Mouse (Mus musculus): ENCODE results near the gene Rnf181.

DNA sequence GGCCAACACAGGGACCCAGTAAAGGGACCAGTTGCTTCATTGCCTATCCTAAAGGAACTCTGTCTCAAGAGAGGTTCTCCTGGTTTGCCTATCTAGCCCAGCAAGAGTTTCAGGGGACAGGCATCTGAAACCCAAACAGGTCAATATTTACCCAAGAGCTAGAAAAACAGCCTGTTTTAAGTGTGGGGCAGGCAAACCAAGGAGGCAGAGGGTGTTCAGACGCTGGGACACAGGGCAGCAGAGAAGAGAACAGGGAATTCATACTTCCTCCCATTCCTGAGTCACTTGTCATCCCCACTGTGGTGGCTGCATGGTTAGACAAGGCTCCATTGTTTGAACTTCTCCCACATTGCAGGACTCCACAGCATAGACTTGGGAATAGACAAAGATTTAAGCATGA is 4.8 kb upstream of the Rnf181 start:
- no peak for TF ChIP-seq CTCF (conservative IDR thresholded peaks at IDR 0.05; ENCODE audit: low read length)
- no peak for TF ChIP-seq POU5F1 (IDR thresholded peaks at IDR 0.05; ENCODE audit: borderline replicate concordance, low read length)
